Mouse (Mus musculus): ENCODE data around the gene Strip2. TPM values are rescaled to one million over a fixed set of nuclear protein-coding genes. Genes with fewer than 3 reads are reported as not detected.

Gene Strip2
- polyA plus RNA-seq, 1 experiment from 2014 or later: 0.59 TPM

DNA sequence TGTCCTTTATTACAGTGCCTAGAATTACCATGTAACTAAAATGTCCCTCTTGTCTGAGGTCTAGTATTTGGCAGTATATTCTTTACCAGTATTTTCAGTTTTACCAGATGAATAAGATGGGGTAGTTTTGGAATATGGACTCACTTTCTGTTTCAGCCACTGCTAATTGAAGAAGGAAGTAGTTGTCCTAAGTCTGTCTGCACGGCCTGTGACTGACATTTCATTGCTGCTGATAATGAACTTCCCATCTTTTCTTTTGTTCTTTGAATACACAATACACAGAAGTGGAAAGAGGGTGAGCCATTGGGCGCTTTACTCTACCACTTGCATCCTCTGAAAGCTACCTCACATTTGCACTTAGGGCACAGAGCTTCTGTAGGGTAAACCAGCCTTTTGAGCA lies 14.6 kb upstream of the Strip2 start:
- H3K4me1 ChIP-seq: no peaks in the 10 kb centered on the region
- H3K27me3 ChIP-seq: no peaks in the 10 kb centered on the region
- H3K4me2 ChIP-seq: no peak overlapping the region
- no peak overlapping the region for H3K4me3 ChIP-seq (replicated peaks)
- peaks cover 8% of the 10 kb centered on the region for H3K36me3 ChIP-seq (replicated peaks)
- WGBS: 80% methylated on average over 2 of the region's 2 CpGs
- H3K27ac ChIP-seq: no peak overlapping the region
- ATAC-seq (ENCODE audit: low FRiP score): no peak
- H3K9ac ChIP-seq: no peak overlapping the region
- no peaks in the 10 kb centered on the region for H3K9me3 ChIP-seq

DNA sequence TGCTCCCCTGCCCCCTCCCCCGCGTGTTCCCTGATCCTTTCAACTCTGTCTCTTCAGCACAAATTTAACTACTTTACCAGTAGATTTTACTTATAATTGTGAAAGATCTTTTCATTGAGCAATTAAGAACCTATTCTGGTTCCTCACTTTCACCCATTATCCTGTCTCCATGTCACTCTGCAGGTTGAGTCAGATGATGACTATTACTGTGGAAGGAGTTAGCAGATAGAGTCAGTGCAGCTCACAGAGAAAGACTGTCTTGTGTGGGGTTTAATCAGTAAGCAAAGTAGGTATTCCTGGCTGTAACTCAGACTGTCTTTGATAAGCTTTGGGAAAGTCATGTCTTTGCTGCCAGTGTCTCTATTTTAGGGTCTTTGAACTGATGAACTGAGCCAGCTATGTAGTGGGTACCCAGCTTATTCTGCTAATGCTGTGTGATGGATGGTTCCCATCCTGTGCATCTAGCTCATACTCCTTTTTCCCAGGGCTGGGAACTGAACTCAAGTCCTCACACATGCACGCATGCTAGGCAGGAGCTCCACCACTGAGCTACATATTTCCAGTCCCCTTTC lies 13.4 kb upstream of the Strip2 start:
- Histone ChIP-seq H3K4me2 (no peak overlapping the region), H3K36me3 (replicated peaks) (peaks cover 7% of the 10 kb centered on the region), H3K4me1 (no peaks in the 10 kb centered on the region), H3K4me3 (replicated peaks) (no peak overlapping the region), H3K27me3 (no peaks in the 10 kb centered on the region), H3K27ac (no peak overlapping the region), H3K9me3 (no peaks in the 10 kb centered on the region), H3K9ac (no peak overlapping the region)
- 94% methylated on average over 3 of the region's 3 CpGs for WGBS
- ATAC-seq (ENCODE audit: low FRiP score): no peak

DNA sequence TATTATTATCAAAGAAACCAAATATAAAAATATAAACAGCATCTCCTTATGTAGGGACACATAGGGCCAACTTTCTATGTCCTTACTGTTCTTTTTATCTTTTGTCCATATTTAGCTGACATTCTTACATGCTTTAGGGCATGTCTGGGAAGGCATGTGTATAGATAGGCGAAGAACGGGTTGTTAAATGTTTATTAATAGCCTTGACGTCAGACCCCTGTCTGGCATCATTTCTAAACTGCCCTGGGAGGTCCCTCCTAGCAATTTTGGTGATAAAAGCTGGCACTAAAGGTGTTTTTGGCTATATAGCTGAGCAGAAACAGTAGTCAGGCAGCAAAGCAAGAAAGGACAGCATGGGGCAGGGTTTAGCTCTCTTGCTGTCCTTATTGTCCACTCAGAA lies 12.5 kb upstream of the Strip2 start:
- peaks cover 15% of the 10 kb centered on the region for H3K36me3 ChIP-seq (replicated peaks)
- H3K27me3 ChIP-seq: no peaks in the 10 kb centered on the region
- no peak overlapping the region for H3K27ac ChIP-seq
- 85% methylated on average over 3 of the region's 3 CpGs for WGBS
- no peak for ATAC-seq (ENCODE audit: low FRiP score)
- no peak overlapping the region for H3K4me3 ChIP-seq (replicated peaks)
- no peak overlapping the region for H3K4me2 ChIP-seq
- H3K9me3 ChIP-seq: no peaks in the 10 kb centered on the region
- no peaks in the 10 kb centered on the region for H3K4me1 ChIP-seq
- no peak overlapping the region for H3K9ac ChIP-seq

DNA sequence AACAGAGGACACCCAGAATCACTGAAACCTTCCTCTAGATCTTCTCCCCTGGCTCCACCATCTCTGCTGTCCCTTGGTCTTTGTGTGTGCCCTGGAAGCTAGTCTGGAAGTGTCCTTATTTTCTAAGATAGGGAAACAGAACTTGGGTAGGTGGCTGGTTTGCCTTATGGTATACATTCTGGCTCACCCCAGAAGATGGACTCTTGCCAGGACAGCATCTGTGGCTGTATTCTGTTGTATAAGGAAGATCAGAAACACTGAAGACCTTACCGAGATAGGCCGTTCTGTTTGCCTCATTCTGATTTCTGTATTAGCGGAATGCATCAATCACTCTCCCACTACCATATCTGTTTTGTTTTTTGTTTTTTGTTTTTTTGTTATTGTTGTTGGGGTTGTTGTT lies 6.2 kb upstream of the Strip2 start:
- 93% methylated on average over 3 of the region's 3 CpGs for WGBS
- ATAC-seq (ENCODE audit: low FRiP score): no peak
- H3K36me3 ChIP-seq (replicated peaks): peaks cover 17% of the 10 kb centered on the region
- H3K9me3 ChIP-seq: no peaks in the 10 kb centered on the region
- H3K4me3 ChIP-seq (replicated peaks): no peak overlapping the region
- H3K9ac ChIP-seq: no peak overlapping the region
- H3K27me3 ChIP-seq: peaks cover 12% of the 10 kb centered on the region
- H3K4me2 ChIP-seq: no peak overlapping the region
- H3K4me1 ChIP-seq: no peaks in the 10 kb centered on the region
- H3K27ac ChIP-seq: no peak overlapping the region

DNA sequence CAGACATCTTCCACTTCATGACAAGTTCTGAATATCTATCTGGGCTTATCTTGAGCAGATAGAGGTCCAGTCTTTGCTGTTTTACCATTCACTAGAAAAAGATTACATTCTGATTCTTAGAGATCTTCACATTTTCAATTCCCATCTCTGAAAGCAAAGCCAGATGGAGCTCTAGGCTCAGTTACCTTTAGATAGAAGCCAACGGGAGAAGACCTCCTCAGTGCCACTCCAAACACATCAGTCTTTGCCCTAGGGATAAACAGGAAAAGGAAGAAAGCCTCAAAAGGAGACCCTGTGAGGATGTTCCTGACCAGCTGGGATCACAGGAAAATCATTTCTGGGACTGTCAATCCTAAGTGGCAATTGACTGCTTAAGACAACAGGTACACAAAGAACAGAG lies 3.1 kb upstream of the Strip2 start:
- Histone ChIP-seq H3K4me3 (replicated peaks) (no peak overlapping the region), H3K9me3 (no peaks in the 10 kb centered on the region), H3K27me3 (peaks cover 29% of the 10 kb centered on the region), H3K4me2 (no peak overlapping the region), H3K36me3 (replicated peaks) (peaks cover 8% of the 10 kb centered on the region), H3K4me1 (peaks cover 9% of the 10 kb centered on the region), H3K9ac (no peak overlapping the region), H3K27ac (no peak overlapping the region)
- WGBS: 45% methylated on average over 1 of the region's 1 CpGs
- no peak for ATAC-seq (ENCODE audit: low FRiP score)

DNA sequence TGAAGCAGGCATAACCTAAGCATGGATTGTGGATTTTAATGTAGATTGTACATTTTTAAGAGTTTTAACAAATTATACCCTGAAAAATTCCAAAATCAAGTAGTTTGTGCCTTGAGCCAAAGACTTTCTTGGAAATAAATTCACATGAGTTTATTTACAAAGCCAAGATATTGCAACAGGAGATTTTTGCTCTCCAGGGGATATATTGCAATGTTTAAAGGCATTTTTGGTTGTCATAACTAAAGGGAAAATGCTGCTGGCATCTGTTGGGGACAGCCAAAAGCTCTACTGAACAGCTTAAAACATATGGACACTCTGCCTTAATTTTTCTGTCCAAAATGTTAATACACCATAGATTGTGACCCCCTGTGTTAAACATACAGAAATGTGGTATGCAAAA lies 2.7 kb upstream of the Strip2 start:
- H3K4me3 ChIP-seq (replicated peaks): no peak overlapping the region
- peaks cover 4% of the 10 kb centered on the region; the same call in 1 of the 2 replicates for H3K36me3 ChIP-seq (replicated peaks)
- H3K4me1 ChIP-seq: peaks cover 9% of the 10 kb centered on the region
- peaks cover 33% of the 10 kb centered on the region for H3K27me3 ChIP-seq
- no peak for ATAC-seq (ENCODE audit: low FRiP score)
- no peaks in the 10 kb centered on the region for H3K9me3 ChIP-seq
- H3K27ac ChIP-seq: no peak overlapping the region
- H3K9ac ChIP-seq: no peak overlapping the region
- H3K4me2 ChIP-seq: no peak overlapping the region

DNA sequence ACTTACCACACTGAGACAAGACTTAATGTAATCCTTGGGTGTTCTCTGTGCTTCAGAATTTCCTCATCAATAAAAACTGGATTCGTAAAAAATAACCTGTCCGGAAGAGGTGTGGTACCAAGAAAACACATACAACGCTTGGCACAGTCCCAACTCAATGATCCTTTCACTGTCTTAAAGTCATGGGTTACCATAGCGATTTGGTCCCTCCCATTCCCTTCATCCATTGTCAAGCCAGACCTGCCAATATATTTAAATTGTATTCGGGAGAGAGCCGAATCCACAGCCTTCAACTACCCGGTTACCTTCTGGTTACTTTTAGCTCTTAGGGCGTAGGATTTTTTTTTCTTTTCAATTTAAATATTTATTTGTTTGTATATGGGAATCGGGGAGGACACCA lies 976 bp upstream of the Strip2 start:
- H3K9me3 ChIP-seq: no peaks in the 10 kb centered on the region
- H3K36me3 ChIP-seq (replicated peaks): no peaks in the 10 kb centered on the region
- peak overlapping the region; percentile 92; the same call in 1 of the 2 replicates for H3K4me2 ChIP-seq
- H3K27ac ChIP-seq: no peak overlapping the region
- ATAC-seq (ENCODE audit: low FRiP score): no peak
- H3K9ac ChIP-seq: no peak overlapping the region
- H3K4me3 ChIP-seq (replicated peaks): no peak overlapping the region
- peaks cover 39% of the 10 kb centered on the region for H3K27me3 ChIP-seq
- H3K4me1 ChIP-seq: peaks cover 9% of the 10 kb centered on the region
- WGBS: 34% methylated on average over 9 of the region's 9 CpGs

DNA sequence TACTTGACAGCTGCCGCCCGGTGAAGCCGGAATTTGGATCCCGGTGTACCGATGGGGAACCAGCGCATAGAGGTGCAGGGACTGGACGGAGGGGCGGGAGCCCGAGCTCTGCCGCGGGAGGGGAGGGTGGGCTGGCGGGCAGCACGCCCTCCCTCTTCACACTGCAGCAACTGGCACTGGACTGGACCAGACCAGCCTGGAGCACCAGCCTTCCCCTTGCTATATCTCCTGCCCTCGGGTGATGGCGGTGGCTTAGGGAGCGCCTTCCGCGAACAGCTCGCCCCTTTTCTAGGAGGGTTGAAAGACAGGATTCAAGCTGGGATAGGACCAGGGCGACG lies 540 bp downstream of the Strip2 start:
- peak overlapping the region; percentile 92 for H3K4me2 ChIP-seq
- 1% methylated on average over 21 of the region's 21 CpGs for WGBS
- peak; percentile 68 for ATAC-seq (ENCODE audit: low FRiP score)

DNA sequence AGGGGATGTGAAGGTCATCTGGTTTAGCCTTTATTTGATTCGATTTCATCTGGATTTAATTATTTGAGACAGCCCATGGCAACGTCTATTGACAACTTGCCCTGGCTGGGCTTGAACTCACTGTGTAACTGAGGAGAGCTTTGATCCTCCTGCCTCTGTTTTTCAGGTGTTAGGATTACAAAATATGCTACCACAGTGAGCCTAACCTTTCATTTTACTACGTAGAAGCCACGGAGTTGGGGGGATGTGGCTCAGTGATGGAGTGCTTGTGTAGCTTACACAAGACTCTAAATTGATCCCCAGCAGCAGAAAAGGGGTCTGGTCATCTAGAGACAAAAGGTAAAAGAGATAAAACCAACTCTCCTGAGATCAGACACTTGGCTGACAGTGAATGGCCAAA lies 1.1 kb downstream of the Strip2 start:
- H3K27ac ChIP-seq: no peak overlapping the region
- peak overlapping the region; percentile 92; the same call in 1 of the 2 replicates for H3K4me2 ChIP-seq
- 43% methylated on average over 4 of the region's 4 CpGs for WGBS
- H3K36me3 ChIP-seq (replicated peaks): no peaks in the 10 kb centered on the region
- H3K9ac ChIP-seq: no peak overlapping the region
- peaks cover 39% of the 10 kb centered on the region for H3K27me3 ChIP-seq
- H3K4me3 ChIP-seq (replicated peaks): no peak overlapping the region
- peaks cover 9% of the 10 kb centered on the region for H3K4me1 ChIP-seq
- H3K9me3 ChIP-seq: no peaks in the 10 kb centered on the region
- ATAC-seq (ENCODE audit: low FRiP score): no peak

More for the DNA sequence above, 540 bp downstream of the Strip2 start:
- H3K9me3 ChIP-seq: no peaks in the 10 kb centered on the region
- no peak overlapping the region for H3K27ac ChIP-seq
- peaks cover 39% of the 10 kb centered on the region for H3K27me3 ChIP-seq
- H3K4me3 ChIP-seq (replicated peaks): peak overlapping the region; percentile 62
- H3K9ac ChIP-seq: peak overlapping the region; percentile 67
- H3K36me3 ChIP-seq (replicated peaks): no peaks in the 10 kb centered on the region
- peaks cover 9% of the 10 kb centered on the region for H3K4me1 ChIP-seq

DNA sequence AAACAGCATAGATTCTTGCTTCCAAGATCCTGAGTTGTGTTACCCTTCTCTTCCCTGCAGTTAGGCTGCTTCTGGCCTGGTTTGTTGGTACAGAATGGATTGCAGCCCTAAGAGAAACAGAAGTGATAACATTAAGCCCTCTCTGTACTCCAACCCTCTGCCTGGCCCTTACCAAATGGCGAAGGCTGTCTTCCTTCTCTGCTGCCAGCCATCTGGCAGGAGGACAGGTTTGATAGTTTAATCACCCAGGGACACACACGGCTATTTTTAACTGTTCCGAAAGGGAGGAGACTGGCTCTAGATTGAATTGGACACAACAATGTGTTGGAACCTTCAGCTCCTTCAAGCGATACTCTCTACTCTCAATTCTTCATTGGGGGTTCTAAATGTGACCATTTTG lies 6.7 kb downstream of the Strip2 start:
- Histone ChIP-seq H3K27ac (no peak overlapping the region), H3K4me2 (no peak overlapping the region), H3K4me1 (no peaks in the 10 kb centered on the region), H3K27me3 (peaks cover 12% of the 10 kb centered on the region), H3K4me3 (replicated peaks) (no peak overlapping the region), H3K9ac (no peak overlapping the region), H3K9me3 (no peaks in the 10 kb centered on the region), H3K36me3 (replicated peaks) (no peaks in the 10 kb centered on the region)
- 81% methylated on average over 4 of the region's 4 CpGs for WGBS
- ATAC-seq (ENCODE audit: low FRiP score): no peak

DNA sequence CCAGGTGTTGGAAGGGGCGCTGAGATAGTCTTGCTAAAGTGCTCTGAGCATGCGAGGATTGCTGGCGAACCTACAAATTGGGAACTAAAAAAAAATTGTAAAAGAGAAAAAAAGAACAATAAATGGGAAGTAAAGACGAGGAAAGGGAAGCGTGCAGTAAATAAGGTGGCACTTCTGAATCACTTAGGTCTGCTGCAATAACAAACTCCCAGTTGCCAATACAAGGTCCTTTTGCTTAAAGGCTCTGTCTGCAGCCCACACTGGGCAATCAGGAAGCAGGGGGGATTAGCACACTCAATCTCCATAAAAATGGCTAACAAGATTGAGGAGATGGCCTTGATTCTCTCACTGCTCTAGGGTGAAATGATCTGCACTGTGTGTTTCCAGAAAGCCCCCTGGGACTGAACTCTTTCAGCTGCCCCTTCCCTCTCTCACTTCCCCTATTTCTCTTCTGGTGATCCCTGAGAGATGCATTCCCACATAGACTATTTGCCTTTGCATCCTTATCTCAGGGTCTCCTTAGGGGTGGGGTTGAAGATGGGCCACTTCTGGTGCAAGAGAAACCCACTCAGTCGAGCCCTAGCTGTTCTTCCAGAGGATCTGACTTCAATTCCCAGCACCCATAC lies 8.9 kb downstream of the Strip2 start:
- H3K36me3 ChIP-seq (replicated peaks): no peaks in the 10 kb centered on the region
- no peak for ATAC-seq (ENCODE audit: low FRiP score)
- WGBS: 71% methylated on average over 6 of the region's 6 CpGs
- no peak overlapping the region for H3K9ac ChIP-seq
- H3K9me3 ChIP-seq: no peaks in the 10 kb centered on the region
- no peak overlapping the region for H3K4me2 ChIP-seq
- H3K4me1 ChIP-seq: no peaks in the 10 kb centered on the region
- no peaks in the 10 kb centered on the region for H3K27me3 ChIP-seq
- H3K27ac ChIP-seq: no peak overlapping the region
- no peak overlapping the region for H3K4me3 ChIP-seq (replicated peaks)

DNA sequence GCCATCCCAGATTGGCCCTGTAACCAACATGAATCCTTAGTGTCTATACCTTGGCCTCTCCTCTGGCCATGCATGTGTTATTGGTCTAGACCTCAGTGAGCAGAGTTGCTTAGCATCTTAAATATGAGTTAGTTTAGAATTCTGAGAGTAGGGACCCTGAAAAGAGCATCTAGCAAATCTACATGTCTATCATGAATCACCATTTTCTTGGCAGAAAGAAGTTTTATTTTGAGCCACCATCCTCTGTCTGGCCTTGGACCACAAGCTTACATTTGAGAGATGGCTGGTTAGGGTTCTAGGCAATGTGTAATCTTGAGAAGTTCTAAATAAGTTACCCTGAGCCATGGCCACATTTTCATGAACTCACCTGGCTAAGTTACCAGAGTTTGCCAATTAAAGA lies 13.3 kb downstream of the Strip2 start:
- Histone ChIP-seq H3K27ac (no peak overlapping the region), H3K36me3 (replicated peaks) (no peaks in the 10 kb centered on the region), H3K9me3 (no peaks in the 10 kb centered on the region), H3K4me2 (no peak overlapping the region), H3K27me3 (no peaks in the 10 kb centered on the region), H3K4me3 (replicated peaks) (no peak overlapping the region), H3K4me1 (no peaks in the 10 kb centered on the region), H3K9ac (no peak overlapping the region)
- ATAC-seq (ENCODE audit: low FRiP score): no peak

DNA sequence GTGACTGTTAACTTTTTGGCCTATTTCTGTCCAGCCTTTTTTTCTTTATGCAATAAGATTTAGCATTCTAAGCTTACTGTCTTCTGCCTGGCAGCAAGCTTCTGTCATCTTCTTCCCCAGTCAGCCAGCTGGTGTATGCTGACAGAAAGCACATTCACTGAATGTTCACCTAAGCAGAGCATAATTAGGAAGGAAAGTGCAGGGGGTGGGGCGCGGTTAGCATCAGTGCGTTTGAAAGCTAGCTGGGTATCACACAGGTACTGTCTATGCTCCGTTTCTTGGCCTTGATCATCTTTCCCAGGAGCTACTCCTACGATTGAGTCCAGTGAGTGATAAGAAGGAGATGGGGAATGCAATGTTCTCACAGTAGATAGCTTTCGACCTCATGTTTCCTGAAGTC lies 13.9 kb downstream of the Strip2 start:
- Histone ChIP-seq H3K9ac (no peak overlapping the region), H3K4me1 (no peaks in the 10 kb centered on the region), H3K9me3 (no peaks in the 10 kb centered on the region), H3K27ac (no peak overlapping the region), H3K4me2 (no peak overlapping the region), H3K27me3 (no peaks in the 10 kb centered on the region), H3K4me3 (replicated peaks) (no peak overlapping the region), H3K36me3 (replicated peaks) (no peaks in the 10 kb centered on the region)
- no peak for ATAC-seq (ENCODE audit: low FRiP score)
- WGBS: 86% methylated on average over 6 of the region's 6 CpGs
